Mouse (Mus musculus): ENCODE data around the gene Fzd2. TPM values are rescaled to one million over a fixed set of nuclear protein-coding genes. Genes with fewer than 3 reads are reported as not detected.

The Fzd2 gene
- polyA plus RNA-seq, 1 experiment from 2014 or later, result 47.6 TPM

DNA sequence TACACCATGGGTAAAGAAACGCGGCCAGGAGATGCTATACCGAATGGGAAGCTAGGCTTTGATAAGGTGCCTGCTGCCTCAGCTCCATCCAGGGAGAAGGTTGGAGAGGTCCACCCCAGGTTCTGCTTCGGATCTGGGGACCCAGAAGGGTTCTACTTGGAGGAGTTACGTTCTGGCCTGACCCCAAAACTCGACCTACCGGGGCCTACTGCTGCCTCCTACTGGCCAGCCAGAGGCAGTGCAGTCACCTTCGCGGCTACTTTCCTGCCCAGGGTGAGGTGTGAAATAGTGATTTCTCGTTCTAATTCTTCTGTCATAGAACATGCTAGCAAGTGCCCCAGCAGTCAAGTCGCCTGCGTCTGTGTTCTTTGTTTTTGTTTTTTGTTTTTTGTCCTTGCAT is 36.0 kb upstream of the Fzd2 start:
- Histone ChIP-seq H3K4me2 (replicated peaks) (no peak overlapping the region), H3K4me3 (replicated peaks) (no peak overlapping the region), H3K36me3 (no peaks in the 10 kb centered on the region), H3K27me3 (no peaks in the 10 kb centered on the region), H3K9me3 (replicated peaks) (no peaks in the 10 kb centered on the region), H3K27ac (replicated peaks) (no peak overlapping the region), H3K9ac (no peak overlapping the region), H3K4me1 (0 out of 2 replicates have a peak, but pooled peaks cover under 1% of the 10 kb centered on the region)
- no peak for ATAC-seq (ENCODE audit: insufficient number of reproducible peaks, low FRiP score, low TSS enrichment, low read depth)
- 76% methylated on average over 12 of the region's 12 CpGs for WGBS

- Histone ChIP-seq H3K36me3 (no peaks in the 10 kb centered on the region), H3K9me3 (replicated peaks) (no peaks in the 10 kb centered on the region), H3K9ac (no peak overlapping the region), H3K27ac (replicated peaks) (no peak overlapping the region), H3K4me3 (replicated peaks) (no peak overlapping the region), H3K4me2 (replicated peaks) (no peak overlapping the region), H3K4me1 (peaks cover 4% of the 10 kb centered on the region; the same call in 1 of the 2 replicates), H3K27me3 (no peaks in the 10 kb centered on the region)
- 69% methylated on average over 7 of the region's 7 CpGs for WGBS
- ATAC-seq (ENCODE audit: insufficient number of reproducible peaks, low FRiP score, low TSS enrichment, low read depth), result no peak
Observed at GRCm38 (mm10) chr11:102568756-102569377, 35.3 kb upstream of the Fzd2 start.

- 8% methylated on average over 18 of the region's 18 CpGs for WGBS
Observed at GRCm38 (mm10) chr11:102572866-102573663, 31.1 kb upstream of the Fzd2 start.

GRCm38 (mm10) chr11:102575034-102575433 is 29.2 kb upstream of the Fzd2 start:
- WGBS, result 63% methylated on average over 1 of the region's 1 CpGs
- Histone ChIP-seq H3K4me2 (replicated peaks) (no peak overlapping the region), H3K4me1 (peaks cover 28% of the 10 kb centered on the region), H3K27ac (replicated peaks) (no peak overlapping the region), H3K36me3 (no peaks in the 10 kb centered on the region), H3K9me3 (replicated peaks) (no peaks in the 10 kb centered on the region), H3K4me3 (replicated peaks) (no peak overlapping the region), H3K9ac (no peak overlapping the region), H3K27me3 (no peaks in the 10 kb centered on the region)
- no peak for ATAC-seq (ENCODE audit: insufficient number of reproducible peaks, low FRiP score, low TSS enrichment, low read depth)

More at GRCm38 (mm10) chr11:102572866-102573663, 31.1 kb upstream of the Fzd2 start:
- no peaks in the 10 kb centered on the region for H3K27me3 ChIP-seq
- no peaks in the 10 kb centered on the region for H3K36me3 ChIP-seq
- no peaks in the 10 kb centered on the region for H3K9me3 ChIP-seq (replicated peaks)
- H3K4me2 ChIP-seq (replicated peaks), result peak overlapping the region; percentile 65
- H3K27ac ChIP-seq (replicated peaks), result peak overlapping the region; percentile 88
- peaks cover 9% of the 10 kb centered on the region for H3K4me1 ChIP-seq
- peak overlapping the region; percentile 63 for H3K9ac ChIP-seq
- peak overlapping the region; percentile 46 for H3K4me3 ChIP-seq (replicated peaks)
- ATAC-seq (ENCODE audit: insufficient number of reproducible peaks, low FRiP score, low TSS enrichment, low read depth), result peak; percentile 70

- WGBS, result 53% methylated on average over 13 of the region's 13 CpGs
- Histone ChIP-seq H3K9me3 (replicated peaks) (no peaks in the 10 kb centered on the region), H3K27me3 (no peaks in the 10 kb centered on the region), H3K36me3 (no peaks in the 10 kb centered on the region), H3K4me3 (replicated peaks) (no peak overlapping the region), H3K27ac (replicated peaks) (no peak overlapping the region), H3K9ac (no peak overlapping the region), H3K4me2 (replicated peaks) (no peak overlapping the region), H3K4me1 (peaks cover 29% of the 10 kb centered on the region)
- ATAC-seq (ENCODE audit: insufficient number of reproducible peaks, low FRiP score, low TSS enrichment, low read depth), result no peak
Observed at GRCm38 (mm10) chr11:102576050-102576754, 28.0 kb upstream of the Fzd2 start.

GRCm38 (mm10) chr11:102578341-102579118 is 25.7 kb upstream of the Fzd2 start:
- Histone ChIP-seq H3K9ac (0 out of 2 replicates have a peak overlapping the region, but pooled peaks have one; percentile 46), H3K27me3 (no peaks in the 10 kb centered on the region), H3K27ac (replicated peaks) (peak overlapping the region; percentile 91), H3K9me3 (replicated peaks) (no peaks in the 10 kb centered on the region), H3K4me2 (replicated peaks) (peak overlapping the region; percentile 50), H3K4me3 (replicated peaks) (peak overlapping the region; percentile 39), H3K36me3 (no peaks in the 10 kb centered on the region), H3K4me1 (peaks cover 43% of the 10 kb centered on the region)
- WGBS, result 8% methylated on average over 27 of the region's 27 CpGs
- peak; percentile 66 for ATAC-seq (ENCODE audit: insufficient number of reproducible peaks, low FRiP score, low TSS enrichment, low read depth)

GRCm38 (mm10) chr11:102579165-102580033 is 24.8 kb upstream of the Fzd2 start, which contains the start of gene Gm11627:
Gene Gm11627, minus strand, starts transcription at chr11:102579461.
- Histone ChIP-seq H3K27me3 (no peaks in the 10 kb centered on the region), H3K4me2 (replicated peaks) (peak within 1 kb of the TSS; percentile 50), H3K4me1 (peaks cover 42% of the 10 kb centered on the region), H3K9me3 (replicated peaks) (no peaks in the 10 kb centered on the region), H3K27ac (replicated peaks) (peak within 1 kb of the TSS; percentile 91), H3K36me3 (no peaks in the 10 kb centered on the region), H3K9ac (peak within 1 kb of the TSS; percentile 46), H3K4me3 (replicated peaks) (peak within 1 kb of the TSS; percentile 39)
- 13% methylated on average over 23 of the region's 23 CpGs for WGBS
- ATAC-seq (ENCODE audit: insufficient number of reproducible peaks, low FRiP score, low TSS enrichment, low read depth), result peak; percentile 49

GRCm38 (mm10) chr11:102580034-102580330 is 24.2 kb upstream of the Fzd2 start:
- no peaks in the 10 kb centered on the region for H3K27me3 ChIP-seq
- no peaks in the 10 kb centered on the region for H3K36me3 ChIP-seq
- WGBS, result 47% methylated on average over 3 of the region's 3 CpGs
- peak overlapping the region; percentile 91 for H3K27ac ChIP-seq (replicated peaks)
- ATAC-seq (ENCODE audit: insufficient number of reproducible peaks, low FRiP score, low TSS enrichment, low read depth), result no peak
- peak overlapping the region; percentile 39 for H3K4me3 ChIP-seq (replicated peaks)
- 0 out of 2 replicates have a peak overlapping the region, but pooled peaks have one; percentile 46 for H3K9ac ChIP-seq
- H3K4me1 ChIP-seq, result peaks cover 42% of the 10 kb centered on the region
- H3K9me3 ChIP-seq (replicated peaks), result no peaks in the 10 kb centered on the region
- peak overlapping the region; percentile 50 for H3K4me2 ChIP-seq (replicated peaks)

DNA sequence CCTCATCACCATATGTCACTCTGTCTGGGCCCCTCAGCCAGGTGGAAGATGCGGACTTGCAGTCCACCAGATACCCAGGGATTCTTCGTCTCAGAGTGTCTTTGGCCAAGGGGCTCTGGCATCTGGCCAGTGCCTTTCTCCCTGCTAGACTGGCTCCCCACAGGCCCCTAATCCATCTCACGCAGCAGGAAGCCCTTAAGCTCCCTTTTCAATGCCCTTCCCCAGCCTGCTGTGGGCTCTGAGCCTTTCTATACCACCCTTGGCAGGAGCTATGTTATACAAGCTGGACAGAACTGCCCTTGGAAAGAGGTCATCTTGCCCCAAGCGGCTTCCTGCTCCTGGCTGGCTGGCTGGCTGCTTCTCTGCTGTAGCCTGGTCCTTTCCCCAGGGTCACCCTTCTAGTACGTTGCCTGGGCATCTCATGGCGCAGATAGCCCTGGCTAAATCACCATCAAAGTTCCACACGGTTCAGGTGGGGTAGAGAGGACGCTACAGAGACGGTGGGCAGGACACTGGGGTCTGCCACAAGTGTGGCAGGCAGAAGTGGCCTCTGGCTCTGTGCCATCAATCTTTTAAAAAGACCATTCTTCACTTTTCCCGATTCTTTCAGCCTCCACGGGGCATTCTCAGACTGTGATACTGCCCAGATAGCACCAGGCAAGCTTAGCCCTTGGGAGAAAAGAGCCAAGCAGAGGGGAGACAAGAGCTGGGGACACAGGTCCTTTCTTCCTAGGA is 22.7 kb upstream of the Fzd2 start:
- H3K9ac ChIP-seq, result no peak overlapping the region

More for the DNA sequence above, 22.7 kb upstream of the Fzd2 start:
- Histone ChIP-seq H3K4me2 (replicated peaks) (no peak overlapping the region), H3K36me3 (no peaks in the 10 kb centered on the region), H3K27ac (replicated peaks) (peak overlapping the region; percentile 78), H3K27me3 (no peaks in the 10 kb centered on the region), H3K4me3 (replicated peaks) (no peak overlapping the region), H3K4me1 (peaks cover 42% of the 10 kb centered on the region), H3K9me3 (replicated peaks) (no peaks in the 10 kb centered on the region)
- ATAC-seq (ENCODE audit: insufficient number of reproducible peaks, low FRiP score, low TSS enrichment, low read depth), result no peak
- WGBS, result 31% methylated on average over 11 of the region's 11 CpGs

All from embryonic facial prominence, embryonic 15.5 days (tissue).